Mouse (Mus musculus): Measurements from ENCODE around the gene S100a4.

S100a4 gene

DNA sequence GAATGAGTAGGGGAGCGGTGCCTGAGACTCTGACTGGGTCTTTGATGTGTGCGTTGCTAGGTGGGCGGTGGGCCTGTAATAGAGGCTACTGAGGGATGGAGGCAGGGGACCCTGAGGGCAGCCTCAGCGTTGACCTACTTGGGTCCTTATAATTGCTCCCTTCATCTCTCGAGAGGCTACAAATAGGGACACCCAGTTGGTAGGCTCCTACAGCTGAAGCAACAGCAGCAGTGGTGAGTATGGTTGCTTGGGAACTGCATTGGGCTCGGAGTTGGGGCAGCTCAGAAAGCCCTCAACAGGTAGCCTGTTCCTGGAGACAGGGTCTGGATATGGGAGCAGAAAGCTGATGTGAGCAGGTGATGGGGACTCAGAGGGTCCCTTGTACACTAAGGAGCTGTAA lies 3.5 kb upstream of the S100a4 start:
- DNase-seq (ENCODE audit: low spot score in 2 of 2): no peak

- no peak for DNase-seq (ENCODE audit: low spot score in 2 of 2)
Measured at GRCm38 (mm10) chr3:90600458-90601195, 2.9 kb upstream of the S100a4 start.

DNA sequence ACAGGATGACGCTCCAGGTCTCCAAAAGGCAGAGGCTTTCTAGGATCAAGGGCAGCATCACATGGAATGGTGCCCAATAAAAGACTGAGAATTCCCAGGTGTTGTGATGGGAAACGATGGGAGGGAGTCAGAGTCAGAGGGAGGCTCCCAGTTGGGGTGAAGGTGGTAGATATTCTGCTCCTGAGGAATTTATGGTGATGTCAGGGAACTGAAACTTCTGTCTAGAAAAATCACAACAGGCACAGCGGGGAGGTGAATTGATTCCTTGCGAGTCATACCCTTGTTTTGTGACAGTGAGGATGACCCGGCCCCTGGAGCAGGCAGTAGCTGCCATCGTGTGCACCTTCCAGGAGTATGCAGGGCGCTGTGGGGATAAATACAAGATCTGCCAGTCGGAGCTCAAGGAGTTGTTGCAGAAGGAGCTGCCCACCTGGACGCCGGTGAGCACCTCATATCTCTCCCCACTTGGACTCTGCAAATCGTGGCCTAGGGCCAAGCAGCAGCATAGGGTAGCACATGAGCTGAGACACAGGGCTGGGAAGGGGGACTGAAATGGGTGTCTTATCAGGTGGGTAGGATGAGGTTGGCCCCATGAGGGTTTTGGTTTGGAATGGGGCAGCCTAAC lies 2.0 kb upstream of the S100a4 start, which contains the start of gene Gm42674:
Gene Gm42674 (plus strand): TSS at position 419 of the 625 bp plus-strand sequence.
- no peak for DNase-seq (ENCODE audit: low spot score in 2 of 2)

- no peak for DNase-seq (ENCODE audit: low spot score in 2 of 2)
Measured at GRCm38 (mm10) chr3:90604416-90604815, 845 bp downstream of the S100a4 start.

- DNase-seq (ENCODE audit: low spot score in 2 of 2): no peak
Measured at GRCm38 (mm10) chr3:90605049-90605448, 1.5 kb downstream of the S100a4 start.

DNA sequence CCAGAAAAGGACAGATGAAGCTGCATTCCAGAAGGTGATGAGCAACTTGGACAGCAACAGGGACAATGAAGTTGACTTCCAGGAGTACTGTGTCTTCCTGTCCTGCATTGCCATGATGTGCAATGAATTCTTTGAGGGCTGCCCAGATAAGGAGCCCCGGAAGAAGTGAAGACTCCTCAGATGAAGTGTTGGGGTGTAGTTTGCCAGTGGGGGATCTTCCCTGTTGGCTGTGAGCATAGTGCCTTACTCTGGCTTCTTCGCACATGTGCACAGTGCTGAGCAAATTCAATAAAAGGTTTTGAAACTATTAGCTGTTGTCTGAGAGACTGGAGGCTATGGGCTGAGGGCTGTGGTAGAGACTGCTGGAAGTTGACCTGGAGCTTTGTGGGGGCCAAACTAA lies 2.2 kb downstream of the S100a4 start:
- no peak for DNase-seq (ENCODE audit: low spot score in 2 of 2)

DNA sequence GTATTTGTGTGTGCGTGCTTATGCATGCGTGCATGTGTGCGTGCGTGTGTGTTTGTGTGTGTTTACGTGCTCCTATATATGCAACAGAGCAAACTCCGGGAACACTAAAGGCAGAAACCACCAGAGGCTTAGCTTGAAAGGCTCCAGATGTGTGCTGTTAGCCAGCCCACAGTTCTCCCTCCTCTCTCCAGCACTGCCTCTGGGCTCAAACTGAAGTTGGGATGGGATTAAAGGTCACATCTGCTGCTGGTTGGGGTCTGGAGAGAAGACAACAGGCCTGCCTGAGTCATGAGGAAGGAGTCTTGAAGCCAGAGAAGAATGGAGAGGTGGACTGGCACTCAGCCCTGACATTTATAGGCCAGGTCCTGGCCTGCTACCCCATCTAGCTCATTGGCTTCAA lies 2.6 kb downstream of the S100a4 start:
- DNase-seq (ENCODE audit: low spot score in 2 of 2): no peak

- no peak for DNase-seq (ENCODE audit: low spot score in 2 of 2)
Measured at GRCm38 (mm10) chr3:90607361-90607760, 3.8 kb downstream of the S100a4 start.

DNA sequence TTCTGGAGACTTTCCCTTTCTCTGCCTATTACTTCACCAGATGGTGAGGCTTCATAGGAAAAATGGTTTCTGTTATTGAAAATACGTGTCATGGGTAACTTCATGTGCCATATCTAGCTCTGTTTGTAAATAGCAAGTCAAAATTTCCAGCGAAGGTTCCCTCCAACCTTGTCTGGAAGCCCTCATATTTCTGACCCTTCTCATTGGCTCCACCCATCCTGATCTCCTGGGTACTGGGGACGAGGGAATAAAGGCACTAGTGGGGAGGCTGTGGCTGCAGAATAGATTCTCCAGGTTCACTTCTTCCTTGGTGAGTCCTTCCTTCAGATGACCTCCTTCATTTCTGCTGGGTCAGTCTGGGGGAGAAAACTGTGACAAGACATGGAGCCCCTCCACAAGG lies 4.7 kb downstream of the S100a4 start, which contains the start of gene S100a5:
Gene S100a5 (plus strand): TSS at position 301 of the 400 bp plus-strand sequence.
- DNase-seq (ENCODE audit: low spot score in 2 of 2): no peak

DNA sequence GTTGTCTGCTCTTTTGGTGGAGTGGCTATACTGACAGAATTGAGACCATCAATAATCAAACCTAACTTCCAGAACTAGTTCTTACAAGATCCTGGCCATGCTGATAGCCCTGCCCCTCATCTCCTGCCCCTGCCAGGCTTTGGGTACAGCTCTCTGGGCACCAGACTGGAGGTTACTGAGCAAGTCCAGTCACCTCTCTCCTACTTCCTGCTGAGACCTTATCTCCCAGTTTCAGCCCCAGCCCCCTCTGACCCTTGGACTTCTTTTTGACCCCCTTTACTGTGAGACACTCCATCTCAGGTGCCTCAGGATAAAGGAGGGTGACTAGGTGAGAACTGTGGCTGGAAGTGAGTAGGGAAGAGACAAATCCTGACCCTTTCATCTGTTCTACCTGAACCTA lies 5.5 kb downstream of the S100a4 start:
- DNase-seq (ENCODE audit: low spot score in 2 of 2): no peak

GRCm38 (mm10) chr3:90611494-90611893 lies 7.9 kb downstream of the S100a4 start:
- no peak for DNase-seq (ENCODE audit: low spot score in 2 of 2)

GRCm38 (mm10) chr3:90612061-90612460 lies 8.5 kb downstream of the S100a4 start:
- DNase-seq (ENCODE audit: low spot score in 2 of 2): no peak

DNA sequence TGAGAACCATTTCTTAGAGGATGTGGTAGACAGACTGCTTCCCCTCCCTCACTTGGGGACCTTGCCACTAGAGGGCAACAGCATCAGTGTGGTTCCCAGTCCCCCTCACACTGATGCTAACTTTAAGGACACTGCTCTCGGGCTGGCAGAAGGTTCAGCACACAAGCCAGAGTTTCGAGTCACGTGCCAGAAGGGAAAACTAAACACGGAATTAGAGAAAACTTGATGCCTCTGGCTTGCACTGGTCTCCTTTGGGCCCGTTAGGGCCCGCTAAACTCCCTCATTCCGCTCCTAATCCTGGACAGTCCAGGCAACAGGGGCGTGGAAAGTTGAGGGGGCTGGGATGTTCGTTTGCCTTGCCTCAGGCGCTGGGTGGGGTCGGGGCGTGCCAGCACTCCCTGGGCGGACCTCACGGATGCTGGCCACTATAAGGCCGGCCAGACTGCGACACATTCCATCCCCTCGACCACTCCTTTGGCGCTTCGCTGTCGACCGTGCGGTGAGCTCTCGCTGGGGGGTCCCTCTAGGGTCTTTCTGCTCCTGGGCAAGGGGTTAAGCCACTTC lies 9.2 kb downstream of the S100a4 start, which contains the start of gene S100a6:
Gene S100a6 (plus strand): TSS at position 155 of the 564 bp plus-strand sequence.
- peak; percentile 35 to 43 for DNase-seq (ENCODE audit: low spot score in 2 of 2)

- no peak for DNase-seq (ENCODE audit: low spot score in 2 of 2)
Measured at GRCm38 (mm10) chr3:90613461-90614147, 10.0 kb downstream of the S100a4 start.

- no peak for DNase-seq (ENCODE audit: low spot score in 2 of 2)
Measured at GRCm38 (mm10) chr3:90614148-90614530, 10.6 kb downstream of the S100a4 start.

DNA sequence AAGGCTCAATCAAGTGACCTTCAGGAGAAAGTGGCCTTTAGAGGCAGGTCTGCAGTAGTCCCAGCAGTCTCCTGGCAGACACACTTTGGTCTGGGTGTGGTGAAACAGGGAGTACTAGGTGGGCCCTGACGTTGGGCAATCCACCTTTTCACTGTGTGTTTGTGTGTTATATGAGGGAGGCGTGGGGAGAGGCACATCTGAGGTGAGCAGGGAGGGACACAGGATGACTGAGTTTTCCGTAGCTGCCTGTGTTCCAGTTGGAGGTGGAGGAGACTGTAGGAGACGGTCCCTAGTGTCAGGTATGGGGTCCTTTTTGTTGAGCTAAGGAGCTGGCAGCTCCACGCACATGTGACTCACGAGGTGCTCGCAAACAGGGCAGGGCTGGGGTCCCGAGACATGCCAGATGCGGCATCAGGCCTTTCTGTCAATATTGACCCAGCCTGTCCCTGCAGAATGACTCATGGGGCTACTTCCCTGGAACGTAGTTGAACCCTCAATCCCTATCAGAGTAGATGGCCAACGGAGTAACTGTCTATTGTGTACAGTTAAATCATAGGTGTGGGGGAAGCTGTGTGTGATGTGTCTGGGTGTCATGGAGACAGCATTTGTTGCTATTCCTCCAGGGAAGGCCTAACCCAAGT lies 11.2 kb downstream of the S100a4 start:
- DNase-seq (ENCODE audit: low spot score in 2 of 2): no peak

DNA sequence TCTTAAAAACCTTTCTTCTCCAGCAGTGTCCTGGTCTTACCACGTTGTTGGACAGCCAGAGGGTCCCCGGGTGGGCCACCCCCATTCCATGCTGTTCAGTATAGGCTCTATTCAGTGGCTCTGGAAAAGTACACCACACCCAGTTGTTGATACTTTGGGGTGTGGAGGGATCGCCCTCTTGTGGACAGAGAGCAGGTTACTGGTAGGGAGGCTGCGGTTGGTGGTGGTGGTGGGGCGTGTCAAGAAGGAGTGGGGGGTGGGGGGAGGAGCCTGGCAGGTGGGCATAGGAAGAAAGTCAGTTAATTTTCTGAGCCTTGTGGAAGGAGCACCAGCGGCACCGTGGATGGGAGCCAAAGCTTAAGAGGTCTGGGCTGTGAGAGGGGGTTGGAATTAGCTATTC lies 11.8 kb downstream of the S100a4 start:
- peak; percentile 61 to 70 for DNase-seq (ENCODE audit: low spot score in 2 of 2)

DNA sequence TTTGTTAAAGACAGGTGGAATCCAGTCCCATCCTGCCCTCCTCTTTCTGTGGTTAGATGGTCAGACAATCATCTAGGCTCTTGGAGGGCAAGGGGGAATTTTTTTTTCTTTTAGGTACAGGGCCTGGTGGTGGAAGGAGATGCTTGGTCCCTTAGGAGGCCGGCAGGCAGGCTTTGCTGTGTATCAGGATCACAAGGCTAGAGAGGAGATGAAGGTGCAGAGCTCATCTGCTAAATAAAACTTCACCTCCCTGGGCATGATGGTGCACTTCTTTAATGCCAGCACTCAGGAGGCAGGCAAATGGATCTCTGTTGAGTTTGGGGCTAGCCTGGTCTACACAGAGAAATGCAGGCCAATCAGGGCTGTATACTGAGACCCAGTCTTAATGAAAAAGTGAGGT lies 12.3 kb downstream of the S100a4 start:
- no peak for DNase-seq (ENCODE audit: low spot score in 2 of 2)

DNA sequence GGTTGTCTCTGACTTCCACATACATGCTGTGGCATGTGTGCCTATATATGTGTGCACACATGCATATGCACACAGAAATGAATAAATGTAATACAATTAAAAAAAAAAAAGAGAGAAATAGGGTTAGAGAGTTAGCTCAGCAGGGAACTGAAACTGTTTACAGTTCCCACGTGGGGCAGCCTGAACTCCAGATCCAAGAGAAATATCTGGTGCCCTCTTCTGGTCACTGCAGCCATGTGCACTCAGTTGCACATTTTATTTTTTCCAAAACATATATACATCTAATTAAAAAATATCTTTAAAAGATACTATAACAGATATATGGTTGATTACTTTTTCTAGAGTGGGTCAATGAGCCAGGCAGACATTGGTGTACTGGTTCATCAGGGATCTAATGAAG lies 14.0 kb downstream of the S100a4 start:
- DNase-seq (ENCODE audit: low spot score in 2 of 2): no peak

GRCm38 (mm10) chr3:90621552-90621951 lies 18.0 kb downstream of the S100a4 start:
- DNase-seq (ENCODE audit: low spot score in 2 of 2): no peak

GRCm38 (mm10) chr3:90623435-90624071 lies 20.0 kb downstream of the S100a4 start:
- no peak for DNase-seq (ENCODE audit: low spot score in 2 of 2)
